8 mouse cellular contexts compared by ENCODE assay signal in genomic region chr19:8944062-8944461, GRCm38 (mm10). TPM values are rescaled to one million over a fixed set of nuclear protein-coding genes. Genes with fewer than 3 reads are reported as not detected.
DNase-seq lines count a peak whose midpoint lies in the region; ATAC-seq lines count a peak whose summit lies in the region.

No protein-coding gene starts in this region.

- DNase-seq in adrenal gland, postnatal 14 days = peak; percentile 44
- no peak for DNase-seq in adrenal gland, postnatal 36 days
- DNase-seq in urinary bladder, postnatal 14 days (ENCODE audit: low spot score) = peak; percentile 63
- no peak for DNase-seq in urinary bladder, adult 18-20 months (ENCODE audit: low spot score in 2 of 2)
- no peak for DNase-seq in liver, embryonic 11.5 days (ENCODE audit: low spot score)
- no peak for DNase-seq in cerebellum, adult 9-11 months
- no peak for DNase-seq in retina, postnatal 1 day
- no peak for DNase-seq in layer of hippocampus, adult 9-10 months (ENCODE audit: low spot score)

- peak overlapping the region; percentile 90 for H3K4me3 ChIP-seq in liver, embryonic 11.5 days (ENCODE audit: low read depth, low read length)

- H3K36me3 ChIP-seq in liver, embryonic 11.5 days (ENCODE audit: control insufficient read depth, insufficient read depth, low read length) = peaks cover 43% of the 10 kb centered on the region

- peak overlapping the region; percentile 75 for H3K4me2 ChIP-seq in liver, embryonic 11.5 days

- peak overlapping the region; percentile 99 for H3K9ac ChIP-seq in liver, embryonic 11.5 days (ENCODE audit: low read depth, low read length)

- 34% methylated on average over 5 of the region's 5 CpGs for WGBS in liver, embryonic 11.5 days

- H3K4me1 ChIP-seq in liver, embryonic 11.5 days (replicated peaks; ENCODE audit: control insufficient read depth, insufficient read depth, low read length) = peaks cover 41% of the 10 kb centered on the region

- H3K9me3 ChIP-seq in liver, embryonic 11.5 days (ENCODE audit: control insufficient read depth, low read length) = no peaks in the 10 kb centered on the region

- peak overlapping the region; percentile 99 for H3K27ac ChIP-seq in liver, embryonic 11.5 days (ENCODE audit: low read depth, low read length)

- ATAC-seq in liver, embryonic 11.5 days (replicated peaks; ENCODE audit: low FRiP score) = peak; percentile 53

- H3K27me3 ChIP-seq in liver, embryonic 11.5 days (replicated peaks; ENCODE audit: control insufficient read depth, insufficient read depth, low read length) = no peaks in the 10 kb centered on the region

RNA-seq across cellular contexts. Expression of gene Mta2, which starts 2.4 kb away (rescaled TPM):
- total RNA-seq in adrenal gland, postnatal 14 days (2021) = 93.1 and 105 TPM in 2 replicates
- total RNA-seq in adrenal gland, postnatal 36 days (2021) = 10 to 100 TPM; 88.0 to 88.6 TPM
- 75.6 and 81.1 TPM in 2 replicates for polyA plus RNA-seq in liver, embryonic 11.5 days (2014; fragmentation: Nextera tagmentation; extraction: Ambion mirVana)

RNA-seq across cellular contexts. Expression of gene Tut1, which starts 9.6 kb away (rescaled TPM):
- 20.2 and 21.7 TPM in 2 replicates for total RNA-seq in adrenal gland, postnatal 14 days (2021)
- total RNA-seq in adrenal gland, postnatal 36 days (2021) = 10 to 100 TPM; 20.7 to 24.4 TPM
- 42.4 and 43.2 TPM in 2 replicates for polyA plus RNA-seq in liver, embryonic 11.5 days (2014; fragmentation: Nextera tagmentation; extraction: Ambion mirVana)

RNA-seq across cellular contexts. Expression of gene Eml3, which starts 14.7 kb away (rescaled TPM):
- 45.4 and 49.5 TPM in 2 replicates for total RNA-seq in adrenal gland, postnatal 14 days (2021)
- 10 to 100 TPM; 46.9 to 59.1 TPM for total RNA-seq in adrenal gland, postnatal 36 days (2021)
- polyA plus RNA-seq in liver, embryonic 11.5 days (2014; fragmentation: Nextera tagmentation; extraction: Ambion mirVana) = 22.6 and 26.1 TPM in 2 replicates

RNA-seq across cellular contexts. Expression of gene Rom1, which starts 14.9 kb away (rescaled TPM):
- 25.7 and 33.3 TPM in 2 replicates for total RNA-seq in adrenal gland, postnatal 14 days (2021)
- total RNA-seq in adrenal gland, postnatal 36 days (2021) = 10 to 100 TPM; 38.7 to 61.5 TPM
- polyA plus RNA-seq in liver, embryonic 11.5 days (2014; fragmentation: Nextera tagmentation; extraction: Ambion mirVana) = 2.4 and 3.9 TPM in 2 replicates

RNA-seq across cellular contexts. Expression of gene Eef1g, which starts 22.8 kb away (rescaled TPM):
- 355 and 413 TPM in 2 replicates for total RNA-seq in adrenal gland, postnatal 14 days (2021)
- total RNA-seq in adrenal gland, postnatal 36 days (2021) = 100 to 1,000 TPM; 331 to 363 TPM
- 598 and 618 TPM in 2 replicates for polyA plus RNA-seq in liver, embryonic 11.5 days (2014; fragmentation: Nextera tagmentation; extraction: Ambion mirVana)

Comparison
In these comparisons a context has a peak if more than half of its experiments do, and no peak if none do; other contexts are left out.
1. DNase-seq: peak in adrenal gland, postnatal 14 days (single experiment) and urinary bladder, postnatal 14 days (single experiment); none in adrenal gland, postnatal 36 days (0 of 2), urinary bladder, adult 18-20 months (0 of 2), liver, embryonic 11.5 days (single experiment), cerebellum, adult 9-11 months (single experiment), retina, postnatal 1 day (single experiment) and layer of hippocampus, adult 9-10 months (single experiment).